Mouse (Mus musculus): ENCODE results near the gene Wfdc11.
"Not testable (repeated sequence)": the region's sequence is repeated elsewhere in the genome, so short reads cannot be mapped to it uniquely, and the experiment has no call there.

The Wfdc11 gene

DNA sequence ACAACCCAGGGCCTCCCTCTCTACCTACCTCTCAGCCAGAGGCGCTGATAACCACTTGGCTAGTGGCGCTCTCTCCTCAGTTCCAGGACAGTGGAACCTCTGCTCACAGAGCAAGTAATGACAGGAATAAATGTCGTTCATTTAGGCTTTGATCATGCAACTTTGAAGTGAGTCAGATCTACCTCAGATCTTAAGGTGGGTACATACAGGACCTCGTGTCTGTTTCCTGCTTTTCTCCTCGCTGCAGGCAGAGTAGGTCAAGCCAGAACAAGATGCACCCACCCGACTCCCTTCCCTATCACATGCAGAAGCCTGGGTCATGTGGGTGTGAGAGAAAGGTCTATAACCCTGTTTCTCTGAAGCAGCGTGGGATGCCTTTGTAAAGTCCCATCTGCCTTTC, at the start of gene Wfdc11:
Gene Wfdc11, minus strand, starts transcription at position 101 of the 400 bp plus-strand sequence.
- no peak for DNase-seq (ENCODE audit: low spot score)

DNA sequence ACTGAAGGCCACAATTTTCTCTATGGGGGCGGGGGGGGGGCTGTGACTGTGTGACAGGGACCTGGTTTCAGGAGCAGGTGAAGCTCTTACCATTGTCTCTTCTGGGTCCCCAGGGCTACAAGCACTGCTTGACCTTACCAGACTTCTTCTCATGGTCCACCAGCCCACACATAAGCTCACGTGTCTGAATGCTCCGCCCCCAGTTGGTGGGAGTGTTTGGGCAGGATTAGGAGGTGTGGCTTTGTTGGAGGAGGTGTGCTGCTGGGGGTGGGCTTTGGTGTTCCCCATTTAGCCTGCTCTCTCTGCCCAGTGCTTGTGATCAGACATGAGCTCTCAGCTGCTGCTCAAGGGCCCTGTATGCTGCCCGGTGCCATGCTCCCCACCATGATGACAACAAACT, 49.4 kb upstream of the Wfdc11 start:
- no peak for DNase-seq (ENCODE audit: low spot score)

- DNase-seq (ENCODE audit: low spot score), result not testable (repeated sequence)
Observed at GRCm38 (mm10) chr2:164716194-164716786, 42.4 kb upstream of the Wfdc11 start.

DNA sequence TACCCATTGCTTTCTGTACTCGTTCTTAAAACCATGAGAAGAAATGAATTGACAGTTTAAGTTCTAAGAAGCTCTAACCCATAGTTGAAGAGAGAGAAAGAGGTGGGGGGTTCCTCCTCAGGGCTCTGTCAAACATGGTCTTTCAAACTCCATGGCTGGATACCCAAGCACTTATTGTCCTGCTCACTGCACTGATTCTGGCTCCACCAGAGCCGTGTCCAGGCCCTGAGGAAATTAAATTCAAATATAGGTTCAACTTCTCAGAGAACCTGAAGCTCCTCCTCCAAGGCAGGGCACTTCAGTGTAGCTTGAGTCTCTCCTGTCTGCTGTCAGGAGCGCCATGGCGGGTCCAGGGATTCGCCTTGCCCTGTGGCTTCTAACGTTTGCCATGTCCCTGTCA, 41.1 kb upstream of the Wfdc11 start, which contains the start of gene Spint5:
Gene Spint5, plus strand, starts transcription at position 301 of the 400 bp plus-strand sequence.
- no peak for DNase-seq (ENCODE audit: low spot score)

- no peak for DNase-seq (ENCODE audit: low spot score)
Observed at GRCm38 (mm10) chr2:164705991-164706390, 32.1 kb upstream of the Wfdc11 start.

- no peak for DNase-seq (ENCODE audit: low spot score)
Observed at GRCm38 (mm10) chr2:164705328-164705727, 31.4 kb upstream of the Wfdc11 start.

GRCm38 (mm10) chr2:164704235-164704634, 30.3 kb upstream of the Wfdc11 start:
- no peak for DNase-seq (ENCODE audit: low spot score)

DNA sequence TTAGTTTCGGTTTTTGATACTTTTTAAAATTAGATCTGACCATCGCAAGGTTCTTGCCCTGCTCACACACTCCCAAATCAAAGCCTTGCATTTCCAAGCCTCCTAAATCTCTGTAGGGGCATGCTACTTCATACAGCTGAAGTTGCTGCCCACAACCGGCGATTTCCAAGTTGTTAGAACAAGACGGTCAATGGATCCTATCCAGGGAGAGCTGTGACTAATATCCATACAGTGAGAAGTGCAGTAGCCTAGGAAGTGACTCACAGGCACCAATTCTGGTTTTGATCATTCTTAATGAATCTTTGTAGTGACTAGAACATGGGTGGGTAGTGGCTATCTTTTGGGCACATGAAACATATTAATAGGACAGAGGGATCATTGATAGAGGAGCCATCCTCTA, 27.9 kb upstream of the Wfdc11 start:
- DNase-seq (ENCODE audit: low spot score), result no peak

- DNase-seq (ENCODE audit: low spot score), result no peak
Observed at GRCm38 (mm10) chr2:164700959-164701358, 27.1 kb upstream of the Wfdc11 start.

DNA sequence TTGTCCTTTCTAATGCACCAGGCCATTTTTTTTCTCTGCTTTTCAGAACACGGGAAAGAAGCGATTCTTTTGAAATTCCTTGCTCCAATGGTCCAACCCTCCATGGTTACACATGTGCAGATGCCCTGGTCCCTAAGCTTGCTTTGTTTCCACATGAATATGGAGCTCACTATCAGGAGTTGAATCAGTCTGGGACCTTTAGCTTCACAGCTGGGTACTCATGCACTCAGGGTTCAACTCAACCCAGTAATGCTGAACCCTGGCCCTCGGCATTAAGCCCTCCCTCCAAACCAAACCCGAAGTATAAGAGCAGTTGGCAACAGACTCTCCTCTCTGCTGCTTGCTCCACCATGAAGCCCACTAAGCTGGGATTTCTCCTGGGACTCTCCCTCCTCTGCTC, 24.3 kb upstream of the Wfdc11 start, which contains the start of gene Spint4:
Gene Spint4, plus strand, starts transcription at position 301 of the 400 bp plus-strand sequence.
- no peak for DNase-seq (ENCODE audit: low spot score)

- DNase-seq (ENCODE audit: low spot score), result no peak
Observed at GRCm38 (mm10) chr2:164684807-164685206, 10.9 kb upstream of the Wfdc11 start, which contains the start of gene Wfdc13. Gene Wfdc13 (plus strand): TSS chr2:164685107.

DNA sequence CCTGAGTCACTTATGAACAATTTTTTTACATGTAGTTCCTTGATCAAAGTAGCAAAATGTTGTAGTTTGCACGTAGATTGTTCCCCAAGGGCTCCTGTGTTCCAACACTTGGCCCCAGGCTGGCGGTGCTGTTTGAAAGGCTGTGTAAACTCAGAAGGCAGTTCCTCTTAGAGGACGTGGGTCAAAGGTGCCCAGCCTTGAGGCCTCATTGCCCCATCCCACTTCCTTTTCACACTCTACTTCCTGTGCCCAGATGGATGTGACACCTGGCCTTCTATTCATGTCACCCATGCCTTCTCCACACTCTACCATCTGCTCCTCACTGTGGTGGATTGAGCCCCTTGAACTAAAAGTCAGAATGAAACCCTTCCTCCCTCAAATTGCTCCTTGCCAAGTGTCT, 6.0 kb upstream of the Wfdc11 start:
- DNase-seq (ENCODE audit: low spot score), result peak; percentile 45

GRCm38 (mm10) chr2:164678848-164679625, 5.2 kb upstream of the Wfdc11 start:
- DNase-seq (ENCODE audit: low spot score), result peak; percentile 93

DNA sequence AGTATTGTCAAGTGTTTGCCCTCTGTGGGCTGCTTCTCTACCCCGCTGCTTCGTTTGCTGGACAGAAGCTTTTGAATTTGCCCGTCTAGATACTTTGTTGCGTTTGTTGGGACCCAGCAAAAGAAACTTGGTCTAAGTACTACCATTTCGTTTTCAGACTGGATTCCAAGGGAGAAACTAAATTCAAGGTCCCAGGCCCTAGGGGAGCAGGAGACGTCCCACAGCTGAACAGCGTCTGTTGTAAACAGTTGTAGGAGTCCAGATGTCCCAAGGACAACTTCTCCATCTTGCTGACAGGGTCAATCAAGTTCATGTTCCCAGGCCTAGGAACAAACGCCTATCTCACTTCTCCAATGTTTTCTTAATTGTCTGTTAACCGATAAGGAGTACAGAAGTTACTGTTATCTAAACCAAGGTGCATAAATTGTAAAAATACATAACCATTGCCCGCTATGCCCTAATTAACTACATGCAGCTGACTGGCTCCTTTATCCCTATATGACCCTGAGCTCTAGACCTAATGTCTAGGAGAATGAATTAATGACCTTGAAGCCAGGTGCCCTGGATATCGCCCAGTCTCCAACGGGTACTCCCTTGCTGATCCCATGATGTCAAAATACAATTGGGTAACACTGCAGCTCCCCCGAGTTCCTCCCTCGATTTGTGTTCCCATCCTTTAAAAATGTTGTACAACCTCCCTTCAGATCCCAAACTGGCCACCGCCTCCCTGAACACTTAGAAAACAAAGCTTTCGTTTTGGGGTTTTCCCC, 3.2 kb upstream of the Wfdc11 start:
- no peak for DNase-seq (ENCODE audit: low spot score)

DNA sequence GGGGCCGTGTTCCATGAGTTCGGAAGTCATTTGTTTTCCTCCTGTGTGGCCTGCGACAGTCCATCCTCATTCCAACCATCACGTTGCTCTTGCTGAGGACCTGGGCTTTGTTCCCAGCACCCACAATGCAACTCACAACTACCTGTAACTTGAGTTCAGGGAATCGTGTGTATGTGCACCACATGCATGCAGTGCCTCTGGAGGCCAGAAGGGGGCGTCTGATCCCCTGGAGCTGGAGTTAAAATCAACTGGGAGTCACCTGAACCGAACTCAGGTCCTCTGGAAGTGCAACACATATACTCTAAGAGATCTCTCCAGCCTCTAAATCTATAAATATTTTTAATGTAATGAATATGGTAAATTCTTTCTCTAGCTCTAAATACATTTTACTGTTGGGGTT, 2.2 kb upstream of the Wfdc11 start:
- no peak for DNase-seq (ENCODE audit: low spot score)

- DNase-seq (ENCODE audit: low spot score), result no peak
Observed at GRCm38 (mm10) chr2:164670938-164671337, 2.9 kb downstream of the Wfdc11 start.

DNA sequence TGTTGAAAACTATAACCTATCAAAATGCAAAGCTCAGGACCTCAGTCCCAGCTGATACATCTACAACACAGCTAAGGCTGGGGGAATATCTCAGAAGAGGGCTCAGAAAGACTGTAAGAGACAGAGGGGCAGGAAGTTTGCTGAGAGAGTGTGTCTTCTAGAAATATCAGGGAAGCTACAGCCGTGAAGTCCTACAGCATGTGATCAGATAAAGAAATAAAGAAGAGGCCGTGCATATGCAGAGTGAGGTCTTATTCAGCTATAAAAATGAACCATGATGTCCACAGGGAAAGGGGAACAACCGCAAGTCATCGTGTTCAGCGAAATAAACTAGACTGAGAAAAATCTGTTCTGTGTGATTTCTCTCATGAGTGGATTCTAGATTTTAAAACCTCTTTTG, 3.6 kb downstream of the Wfdc11 start:
- DNase-seq (ENCODE audit: low spot score), result no peak

DNA sequence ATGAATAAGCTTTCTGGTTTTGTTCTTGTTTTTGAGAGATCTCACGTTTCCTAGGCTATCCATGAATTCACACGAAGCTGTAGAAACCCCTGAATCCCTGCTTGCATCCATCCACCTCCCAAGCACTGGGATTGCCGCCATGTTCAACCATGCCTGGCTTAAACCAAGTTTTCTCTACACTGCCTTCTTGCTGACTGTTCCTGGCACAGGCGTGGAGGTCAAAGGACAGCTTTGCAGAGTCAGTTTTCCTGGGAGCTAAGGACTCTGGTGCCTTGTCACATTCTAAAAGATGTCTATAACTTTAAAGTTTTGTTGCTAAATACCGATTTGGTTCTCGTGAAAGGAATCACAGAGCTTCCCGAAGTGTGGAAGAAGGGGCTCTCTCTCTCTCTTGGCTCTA, 9.0 kb downstream of the Wfdc11 start:
- no peak for DNase-seq (ENCODE audit: low spot score)

GRCm38 (mm10) chr2:164656483-164656882, 17.4 kb downstream of the Wfdc11 start, which contains the start of gene Wfdc9:
Gene Wfdc9 (minus strand): TSS chr2:164656583.
- DNase-seq (ENCODE audit: low spot score), result no peak

GRCm38 (mm10) chr2:164655858-164656257, 18.0 kb downstream of the Wfdc11 start, which contains the start of gene Wfdc10:
Gene Wfdc10 (plus strand): TSS chr2:164656046.
- DNase-seq (ENCODE audit: low spot score), result peak; percentile 78

DNA sequence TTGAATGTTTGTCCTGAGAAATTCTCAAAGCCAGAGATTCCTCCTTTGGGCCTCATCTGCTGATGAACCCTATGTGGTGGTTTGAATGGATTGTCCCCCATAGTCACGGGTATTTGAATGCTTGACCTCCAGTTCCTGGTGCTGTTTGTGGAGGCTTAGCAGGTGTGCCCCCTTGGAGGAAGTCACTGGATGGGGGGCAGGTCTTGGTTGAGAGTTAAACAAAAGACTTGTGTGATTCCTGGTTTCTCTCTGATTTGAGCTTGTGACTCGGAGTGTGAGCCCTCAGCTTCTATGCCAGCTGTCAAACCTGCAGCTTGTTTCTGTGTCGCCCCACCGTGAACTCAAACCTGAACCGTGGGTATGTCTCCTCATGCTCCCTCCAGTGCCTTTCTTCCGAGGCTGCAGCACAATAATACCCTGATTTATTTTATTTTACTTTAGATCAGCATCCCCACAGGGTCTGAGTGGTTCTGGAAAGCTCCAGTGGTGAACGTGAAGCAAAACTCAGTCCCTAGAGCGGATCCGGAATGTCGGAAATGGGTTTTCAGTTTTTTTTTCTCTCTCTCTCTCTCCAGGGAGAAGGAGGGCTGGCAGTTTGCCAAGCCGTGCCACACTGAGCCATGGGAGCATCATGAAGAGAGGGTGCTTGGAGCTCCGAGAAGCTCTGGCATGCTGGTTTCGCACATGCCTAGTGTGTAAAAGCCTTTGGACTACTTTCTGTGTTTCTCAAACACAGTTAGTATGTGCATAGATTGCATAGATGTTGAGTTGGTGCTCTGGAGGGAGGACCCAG, 31.8 kb downstream of the Wfdc11 start:
- DNase-seq (ENCODE audit: low spot score), result no peak

GRCm38 (mm10) chr2:164641129-164641528, 32.8 kb downstream of the Wfdc11 start:
- DNase-seq (ENCODE audit: low spot score), result no peak
